Mouse (Mus musculus) layer of hippocampus, adult 9-10 months (tissue): ENCODE results near the gene Art2b.
A peak's percentile ranks its signal among the peaks of the same experiment; 100 is the strongest.
"Not testable (repeated sequence)": the region's sequence is repeated elsewhere in the genome, so short reads cannot be mapped to it uniquely, and the experiment has no call there.

Experiments
- DNase-seq: peaks from one replicate; pipeline ENCODE4 v3.0.0; 2022; ENCODE audit warnings: low spot score

The Art2b gene

DNA sequence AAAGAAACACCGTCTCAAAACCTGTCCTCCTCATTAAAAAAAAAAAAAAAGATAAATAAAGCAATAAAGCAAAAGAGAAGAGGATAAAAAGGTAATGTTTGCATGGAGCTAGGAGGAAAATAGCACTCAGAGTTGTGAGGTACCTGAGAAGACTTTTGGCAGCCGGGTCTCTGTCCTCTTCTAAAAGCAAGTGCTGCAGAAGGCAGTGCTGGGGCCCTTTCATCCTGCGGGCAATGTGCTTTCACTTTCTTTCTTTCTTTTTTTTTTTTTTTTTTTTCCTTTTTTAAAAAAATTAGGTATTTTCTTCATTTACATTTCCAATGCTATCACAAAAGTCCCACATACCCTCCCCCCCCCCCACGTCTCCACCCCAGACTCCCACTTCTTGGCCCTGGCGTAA lies at the start of gene Art2b:
Gene Art2b, minus strand, starts transcription at position 193 of the 400 bp plus-strand sequence.
- DNase-seq, result no peak

DNA sequence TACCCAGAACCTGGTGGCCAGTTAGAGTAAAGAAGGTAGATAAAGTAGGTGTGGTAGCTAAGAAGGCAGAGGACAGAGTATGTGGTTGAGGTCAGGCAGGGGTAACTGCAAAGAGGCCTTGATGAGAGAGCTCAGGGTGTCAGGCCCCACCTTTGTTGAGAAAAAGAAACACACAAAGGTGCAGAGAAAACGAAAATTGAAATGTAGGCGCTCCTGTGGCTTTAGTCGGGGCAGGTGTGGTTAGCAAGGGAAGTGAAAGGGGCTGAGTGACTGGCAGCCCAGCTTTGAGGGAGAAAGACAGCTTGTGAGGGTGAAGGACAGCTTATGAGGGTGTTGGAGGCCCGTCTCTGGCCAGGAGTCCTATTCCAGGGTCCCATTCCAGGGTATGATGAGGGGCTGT lies 49.1 kb upstream of the Art2b start:
- no peak for DNase-seq

DNA sequence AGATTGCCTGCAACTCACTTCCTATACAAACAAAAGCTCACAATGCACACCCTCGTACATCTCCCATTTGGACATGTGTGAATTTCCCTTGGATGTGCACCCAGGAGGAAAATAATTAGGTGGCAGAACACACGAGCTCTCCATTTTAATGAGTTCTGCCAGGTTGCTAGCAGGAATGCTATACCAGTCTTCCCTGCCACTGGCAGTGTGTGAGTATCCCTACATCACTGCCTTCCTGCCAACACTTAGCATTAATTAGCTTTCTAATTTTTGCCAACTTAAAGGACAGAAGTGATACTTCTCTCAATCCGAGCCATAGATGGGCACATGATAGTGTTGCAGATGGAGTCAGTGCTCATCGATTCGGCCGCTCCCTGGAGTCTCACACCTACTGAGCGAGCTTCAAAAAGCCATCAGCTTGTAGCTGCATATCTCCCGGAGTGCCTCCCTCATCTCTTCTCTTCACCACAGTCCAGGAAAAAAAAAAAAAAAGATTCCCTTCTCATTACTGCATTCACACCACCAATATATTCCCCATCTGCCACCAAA lies 48.3 kb upstream of the Art2b start:
- DNase-seq, result no peak

DNA sequence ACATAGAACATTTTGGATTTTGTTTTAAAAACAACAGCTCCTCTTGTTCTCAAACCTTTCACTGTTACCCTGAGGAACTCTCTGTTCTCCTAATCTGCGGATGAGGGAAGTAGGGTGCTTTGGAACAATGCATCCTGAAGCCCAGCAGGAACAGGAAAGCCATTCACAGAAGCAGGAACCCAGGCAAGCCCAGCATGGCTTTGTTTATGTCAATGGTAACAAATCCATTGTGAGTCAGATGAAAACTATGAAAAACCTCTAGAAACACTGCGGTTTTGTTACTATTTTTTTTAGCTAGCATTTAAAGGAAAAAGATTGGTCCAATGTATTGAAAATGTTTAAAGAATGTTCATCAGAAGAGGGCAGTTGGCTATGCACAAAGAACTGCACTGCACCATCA lies 43.1 kb upstream of the Art2b start:
- no peak for DNase-seq

DNA sequence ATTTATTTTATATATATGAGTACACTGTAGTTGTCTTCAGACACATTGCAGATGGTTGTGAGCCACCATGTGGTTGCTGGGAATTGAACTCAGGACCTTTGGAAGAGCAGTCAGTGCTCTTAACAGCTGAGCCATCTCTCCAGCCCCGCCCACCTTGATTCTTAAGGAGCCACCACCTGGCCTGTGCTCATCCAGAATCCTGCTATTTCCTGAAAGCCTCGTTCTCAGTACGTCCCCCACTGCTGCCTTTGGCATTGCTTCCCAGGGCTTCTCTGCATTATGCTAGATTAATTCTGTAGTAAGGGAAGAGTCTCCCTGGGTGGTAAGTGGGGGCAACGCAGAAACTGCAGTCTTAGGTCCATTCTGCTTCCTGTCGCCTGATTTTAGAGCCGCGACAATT lies 41.8 kb upstream of the Art2b start:
- not testable (repeated sequence) for DNase-seq

DNA sequence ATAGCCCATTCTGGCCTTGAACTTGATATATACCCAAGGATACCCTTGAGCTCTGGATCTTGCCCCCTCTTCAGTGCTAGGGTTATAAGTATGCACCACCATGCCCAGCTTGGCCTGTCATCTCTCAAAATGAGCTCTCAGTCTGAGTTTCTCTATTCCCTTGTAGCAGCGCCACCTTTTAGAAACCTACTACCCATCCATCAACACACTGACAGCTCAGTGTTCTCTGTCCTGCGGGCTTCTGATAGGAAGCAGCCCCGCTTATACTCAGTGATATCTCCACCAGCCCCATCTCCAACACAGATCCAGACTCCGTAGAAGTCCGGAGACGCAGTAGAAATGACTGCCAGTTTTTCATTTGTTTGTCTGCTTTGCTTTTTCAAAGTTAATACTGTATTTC lies 38.9 kb upstream of the Art2b start:
- DNase-seq, result no peak

DNA sequence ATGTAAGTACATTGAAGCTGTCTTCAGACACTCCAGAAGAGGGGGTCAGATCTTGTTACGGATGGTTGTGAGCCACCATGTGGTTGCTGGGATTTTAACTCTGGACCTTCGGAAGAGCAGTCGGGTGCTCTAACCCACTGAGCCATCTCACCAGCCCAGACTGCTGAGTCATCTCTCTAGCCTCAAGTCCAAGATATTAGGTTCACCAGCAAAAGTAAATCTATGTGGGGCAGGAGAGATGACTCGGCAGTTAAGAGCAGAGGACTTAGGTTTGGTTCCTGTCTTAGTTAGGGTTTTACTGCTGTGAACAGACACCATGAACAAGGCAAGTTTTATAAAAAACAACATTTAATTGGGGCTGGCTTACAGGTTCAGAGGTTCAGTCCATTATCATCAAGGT lies 36.5 kb upstream of the Art2b start:
- DNase-seq, result not testable (repeated sequence)

DNA sequence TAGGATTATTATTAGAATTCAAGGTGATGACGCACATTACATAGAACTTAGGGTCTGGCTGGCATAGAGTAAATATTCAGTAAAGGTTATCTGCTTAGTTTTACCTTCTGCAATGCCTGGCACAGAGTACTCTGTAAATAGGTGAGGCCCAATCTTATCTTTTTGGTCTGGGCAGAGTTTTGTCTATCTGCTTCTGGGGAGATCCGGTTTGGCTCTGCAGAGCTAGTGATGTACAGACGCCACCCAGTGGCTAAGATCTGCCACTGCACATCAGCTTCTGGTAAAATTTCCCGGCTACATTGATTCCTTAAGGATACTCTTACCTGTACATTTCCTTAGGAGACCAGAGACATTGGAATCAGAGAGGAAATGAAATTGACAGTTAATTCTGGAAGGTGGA lies 35.0 kb upstream of the Art2b start:
- DNase-seq, result peak; percentile 71

DNA sequence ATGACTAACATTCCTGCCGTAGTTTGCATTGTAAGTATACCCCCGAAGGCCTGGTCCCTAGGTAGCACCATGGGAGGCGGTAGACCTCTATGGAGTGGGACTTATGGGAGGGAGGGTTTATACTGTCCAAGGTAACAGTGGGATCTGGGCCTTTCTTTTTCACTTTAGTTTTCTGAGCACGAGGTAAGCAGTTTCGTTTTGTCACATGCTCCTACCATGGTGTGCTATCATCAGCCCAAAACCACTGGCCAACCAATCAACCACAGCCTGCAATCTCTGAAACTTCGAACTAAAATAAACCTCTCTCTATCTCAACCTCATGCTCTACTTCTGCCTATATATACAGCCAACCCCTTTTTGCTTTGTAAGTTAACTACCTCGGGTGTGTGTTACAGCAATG lies 32.9 kb upstream of the Art2b start:
- DNase-seq, result no peak

DNA sequence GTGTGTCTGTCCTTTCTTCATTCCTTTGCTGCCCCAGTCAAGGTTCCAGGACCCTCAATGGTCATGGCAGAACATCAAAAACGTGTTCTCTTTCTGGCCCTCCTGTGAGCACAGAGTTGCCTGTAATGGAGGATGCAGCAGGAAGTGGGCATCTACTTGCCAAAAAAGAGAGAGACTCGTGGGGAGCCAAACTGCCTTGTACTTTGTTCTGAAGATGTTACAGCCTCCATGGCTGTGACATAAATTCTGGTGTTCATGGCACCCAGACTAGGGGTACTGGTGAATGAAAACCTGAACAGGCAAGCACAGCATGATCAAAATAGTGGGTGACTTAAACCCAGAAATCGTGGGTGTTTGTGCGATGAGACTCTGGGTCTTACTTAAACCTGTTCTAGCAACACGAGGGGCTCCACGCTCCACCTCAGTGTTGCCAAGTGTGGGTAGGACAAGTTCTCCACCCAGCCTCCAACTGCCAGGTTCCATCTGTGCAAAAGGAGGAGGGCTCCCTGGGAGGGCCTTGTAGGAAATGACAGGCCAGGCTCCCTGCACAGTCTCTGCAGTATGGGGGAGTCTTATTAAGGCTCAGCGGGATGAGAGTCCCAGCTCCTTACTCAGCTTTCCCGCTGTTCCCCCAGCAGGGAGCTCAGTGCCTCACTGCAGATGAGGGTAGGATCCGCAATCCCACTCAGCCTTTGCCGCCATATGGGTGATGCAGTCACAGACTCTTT lies 32.2 kb upstream of the Art2b start:
- DNase-seq, result peak; percentile 39

DNA sequence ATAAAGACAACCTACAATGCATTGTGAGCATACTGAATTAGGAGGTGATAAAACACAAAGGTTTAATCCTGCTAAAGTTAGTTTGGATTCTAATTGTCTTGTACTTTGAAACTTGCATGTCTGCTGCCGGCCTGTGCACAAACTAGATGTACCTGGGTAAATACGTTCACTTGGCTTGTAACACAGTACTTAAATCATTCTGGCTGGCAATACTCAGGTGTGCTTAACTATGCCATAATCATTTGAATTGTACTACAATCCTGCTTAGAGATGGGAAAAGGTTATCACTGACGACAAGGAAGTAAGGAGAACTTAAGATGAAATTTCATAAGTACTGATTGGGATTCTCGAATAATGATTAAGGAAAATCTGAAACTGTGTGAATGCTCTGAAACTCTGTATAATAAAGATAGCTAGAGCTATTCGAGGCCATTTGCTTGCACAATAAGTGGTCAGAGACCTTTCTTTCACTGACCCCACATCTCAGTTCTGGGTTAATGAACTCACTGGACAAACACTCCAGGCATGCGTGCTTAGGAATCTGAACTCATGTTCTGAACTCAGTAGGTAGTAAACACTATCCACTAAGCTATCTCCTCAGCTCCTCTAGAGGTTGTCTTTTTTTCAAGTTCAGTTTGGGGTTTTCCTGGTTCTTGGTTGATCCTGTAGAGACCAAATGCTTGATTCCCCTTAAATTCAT lies 30.9 kb upstream of the Art2b start:
- no peak for DNase-seq

DNA sequence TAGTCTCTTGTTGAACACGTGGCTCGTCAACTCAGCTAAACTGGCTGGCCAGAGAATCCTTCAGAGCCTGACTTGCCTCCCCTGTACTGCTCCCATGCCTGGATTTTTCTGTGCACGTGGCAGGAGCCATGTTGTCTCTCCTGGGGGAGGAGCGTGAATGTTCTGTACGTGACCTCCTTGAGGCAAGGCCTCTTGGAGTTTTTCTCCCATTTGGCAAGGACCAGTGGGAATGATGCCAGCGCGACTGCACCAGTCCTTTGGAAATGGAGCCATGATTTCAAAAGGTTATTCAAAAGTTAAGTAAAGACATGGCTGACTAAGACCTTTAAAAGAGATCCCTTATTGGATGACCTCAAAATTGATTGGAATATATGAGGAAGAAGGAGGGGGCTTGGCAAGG lies 30.0 kb upstream of the Art2b start:
- DNase-seq, result no peak

DNA sequence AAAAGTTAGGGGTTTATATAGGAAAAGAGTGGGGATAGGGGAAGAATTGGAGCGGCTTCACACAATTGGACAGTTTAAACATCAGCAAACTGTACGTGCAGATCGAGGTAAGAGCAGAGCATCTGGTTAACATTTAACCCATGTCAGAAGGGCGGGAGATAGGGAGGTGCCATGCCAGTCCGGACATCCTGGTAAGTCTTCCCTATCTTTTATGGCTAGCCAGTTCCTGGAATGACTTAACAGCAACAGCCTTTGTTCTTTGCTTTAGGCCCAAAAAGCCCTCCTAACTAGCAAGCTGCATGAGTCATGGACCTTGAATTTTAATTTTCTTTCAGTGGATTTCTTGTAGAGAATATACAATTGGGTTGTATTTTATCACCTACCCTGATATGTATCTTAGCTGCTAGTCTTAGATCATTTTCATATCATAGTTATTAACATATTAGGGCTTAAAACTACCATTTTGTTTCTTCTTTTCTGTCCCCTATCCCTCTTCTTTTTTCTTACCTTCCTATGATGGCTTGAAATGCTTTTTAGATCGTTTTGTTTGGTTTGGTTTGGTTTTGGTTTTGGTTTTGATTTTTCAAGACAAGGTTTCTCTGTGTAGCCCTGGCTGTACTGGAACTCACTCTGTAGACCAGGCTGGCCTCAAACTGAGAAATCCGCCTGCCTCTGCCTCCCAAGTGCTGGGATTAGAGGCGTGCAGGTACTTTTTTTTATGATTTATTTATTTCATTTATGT lies 27.6 kb upstream of the Art2b start:
- not testable (repeated sequence) for DNase-seq

DNA sequence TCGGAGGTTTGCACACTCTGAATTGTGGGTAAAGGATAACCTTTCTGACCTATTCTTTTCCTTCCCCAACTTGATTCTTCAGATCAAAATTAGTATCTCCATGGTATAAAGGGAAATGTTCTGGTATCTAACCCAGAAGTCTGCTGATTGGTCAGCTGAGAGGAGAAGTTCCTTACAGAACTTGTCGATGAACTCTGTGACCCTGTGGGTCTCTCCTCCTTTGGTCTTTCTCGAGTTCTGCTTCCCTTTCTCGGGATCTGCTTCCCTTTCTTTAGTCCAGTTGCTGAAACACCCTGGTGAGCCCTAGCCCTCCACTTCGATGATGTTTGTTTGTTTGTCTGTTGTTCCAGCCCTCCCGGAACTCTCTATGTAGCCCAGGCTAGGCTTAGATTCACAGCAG lies 22.4 kb upstream of the Art2b start:
- DNase-seq, result no peak

DNA sequence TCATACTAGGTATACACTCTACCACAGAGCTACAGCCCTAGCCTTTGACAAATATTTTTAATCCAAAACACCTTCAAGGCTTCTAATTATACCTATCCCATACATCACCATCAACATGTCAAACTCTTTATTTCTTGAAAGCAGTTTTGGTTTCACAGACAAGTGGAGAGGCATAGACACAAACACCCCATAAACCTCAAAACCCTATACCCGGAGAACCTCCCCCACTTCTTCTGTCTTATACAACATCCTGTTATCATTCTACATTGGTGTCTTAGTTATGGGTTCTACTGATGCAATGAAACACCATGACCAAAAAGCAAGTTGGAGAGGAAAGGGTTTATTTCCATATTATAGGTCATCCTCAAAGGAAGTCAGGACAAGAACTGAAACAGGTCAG lies 15.0 kb upstream of the Art2b start:
- no peak for DNase-seq

DNA sequence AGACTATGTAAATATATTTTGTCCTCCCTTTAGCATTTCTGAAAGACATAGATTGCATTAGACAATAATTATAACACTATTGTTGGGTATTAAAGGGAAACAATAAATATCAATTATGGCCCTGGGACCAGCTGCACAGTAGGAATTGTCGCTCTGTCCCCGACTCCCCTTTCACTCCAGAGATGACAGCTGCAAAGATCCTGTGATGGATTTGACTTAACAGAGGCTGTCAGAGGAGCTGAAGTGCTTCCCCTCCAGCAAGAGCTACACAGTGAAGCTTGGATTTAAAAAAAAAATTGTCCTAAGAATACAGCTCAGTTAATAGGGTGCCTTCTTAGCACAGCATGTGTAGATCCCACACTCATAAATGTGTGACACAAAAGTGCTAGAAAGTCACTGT lies 13.1 kb upstream of the Art2b start:
- DNase-seq, result no peak

DNA sequence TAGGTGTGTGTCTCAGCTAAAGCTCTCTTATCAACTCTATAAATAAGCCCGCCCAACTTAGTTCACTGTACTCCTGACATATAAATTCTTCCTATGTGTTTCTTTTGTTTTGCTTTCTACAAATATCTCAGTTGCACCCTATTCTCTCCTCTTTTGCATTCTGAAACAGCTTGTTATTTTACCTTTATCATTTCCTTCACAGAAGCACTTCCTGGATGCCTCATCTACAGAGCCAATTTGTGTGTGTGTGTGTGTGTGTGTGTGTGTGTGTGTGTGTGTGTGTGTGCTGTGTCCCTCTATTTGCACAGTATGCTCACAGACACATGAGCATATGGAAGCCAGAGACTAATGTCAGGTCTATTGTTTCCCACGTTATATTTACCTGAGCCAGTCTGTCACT lies 9.6 kb upstream of the Art2b start:
- DNase-seq, result no peak

DNA sequence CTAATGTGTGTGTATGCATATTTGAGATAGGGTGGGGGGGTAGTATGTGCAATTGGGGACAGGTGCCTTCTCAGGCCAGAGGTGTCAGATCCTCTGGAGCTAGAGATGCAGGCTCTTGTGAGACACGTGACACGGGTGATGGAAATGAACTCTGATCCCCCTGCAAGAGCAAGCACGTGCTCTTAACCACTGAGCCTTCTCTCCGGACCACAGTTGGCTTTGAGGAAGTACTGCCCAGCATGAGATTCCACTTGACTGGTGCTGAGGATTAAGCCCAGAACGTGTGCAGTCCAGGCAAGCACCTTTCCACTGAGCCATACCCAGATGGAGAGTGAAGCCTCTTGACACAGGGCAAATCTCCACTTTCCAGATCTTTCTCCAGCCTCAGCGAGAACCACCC lies 1.1 kb downstream of the Art2b start:
- DNase-seq, result not testable (repeated sequence)

DNA sequence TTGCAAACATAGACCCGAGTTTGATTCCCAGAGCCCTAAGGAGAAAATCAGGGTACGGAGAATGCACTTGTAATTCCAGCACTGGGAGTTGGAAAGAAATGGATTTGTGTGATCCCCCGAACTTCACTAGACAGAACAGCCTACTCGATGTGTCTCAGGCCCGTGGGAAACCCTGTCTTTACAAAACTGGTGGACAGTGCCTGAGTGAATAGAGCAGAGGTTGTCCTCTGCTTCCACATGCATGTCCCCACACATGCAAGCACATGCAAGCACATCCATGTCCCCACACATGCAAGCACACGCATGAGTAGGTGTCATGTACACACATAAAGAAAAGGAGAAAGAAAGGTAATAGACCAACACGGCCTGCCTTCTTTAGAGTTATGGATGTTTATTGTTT lies 3.4 kb downstream of the Art2b start:
- no peak for DNase-seq

DNA sequence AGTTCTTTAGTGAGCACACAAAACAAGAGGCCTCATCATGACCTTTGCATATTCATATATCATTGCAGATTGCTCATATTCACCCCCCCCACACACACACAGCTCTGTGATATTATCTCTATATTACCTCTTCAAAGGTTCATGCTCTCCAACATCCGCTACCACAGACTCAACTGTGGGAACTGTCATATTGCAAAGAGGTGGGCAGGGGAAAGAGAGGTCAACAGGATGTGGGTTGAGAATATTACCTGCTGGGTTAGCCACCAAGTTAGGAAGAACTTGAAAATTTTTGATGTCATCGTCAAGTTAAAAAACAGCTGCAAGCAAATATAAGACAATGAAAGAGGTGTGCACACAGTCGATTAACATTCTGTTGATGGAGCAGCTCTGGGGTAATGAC lies 4.5 kb downstream of the Art2b start:
- DNase-seq, result not testable (repeated sequence)

DNA sequence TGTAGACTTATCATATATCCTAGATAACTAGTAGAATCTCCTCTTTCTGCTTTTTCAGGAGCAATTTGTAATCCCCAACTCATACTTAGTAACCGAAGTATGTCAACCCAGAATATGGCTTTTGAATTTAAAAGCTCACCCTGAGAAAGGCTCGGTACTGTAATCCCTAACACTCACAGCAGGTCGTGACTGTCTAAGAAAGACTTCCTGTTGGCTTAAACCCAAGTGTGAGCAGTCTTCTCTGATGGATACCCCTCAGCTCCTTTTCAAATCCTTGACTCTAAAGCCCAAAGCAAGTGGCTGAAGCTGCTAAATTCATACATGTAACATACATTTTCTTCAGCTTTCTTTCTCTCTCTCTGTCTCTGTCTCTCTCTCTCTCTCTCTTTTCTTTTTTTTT lies 11.0 kb downstream of the Art2b start:
- no peak for DNase-seq

DNA sequence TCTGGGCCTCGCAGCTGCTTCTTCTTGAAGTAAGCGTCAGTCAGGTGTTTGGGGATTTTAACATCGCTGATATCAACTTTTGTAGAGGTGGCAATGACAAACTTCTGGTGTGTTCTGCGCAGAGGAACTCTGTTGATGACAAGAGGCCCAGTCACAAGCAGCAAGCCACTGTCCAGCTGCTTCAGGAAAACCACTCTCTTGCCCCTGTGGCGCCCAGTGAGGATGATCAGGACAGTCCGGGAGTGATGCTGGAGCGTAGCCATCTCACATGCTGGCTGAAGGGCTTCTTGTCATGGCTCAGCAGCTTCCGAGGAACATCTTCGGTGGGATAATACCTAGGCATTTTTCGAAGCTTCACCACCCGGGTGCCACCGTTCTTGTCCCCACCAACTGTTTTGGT lies 11.8 kb downstream of the Art2b start:
- DNase-seq, result not testable (repeated sequence)

DNA sequence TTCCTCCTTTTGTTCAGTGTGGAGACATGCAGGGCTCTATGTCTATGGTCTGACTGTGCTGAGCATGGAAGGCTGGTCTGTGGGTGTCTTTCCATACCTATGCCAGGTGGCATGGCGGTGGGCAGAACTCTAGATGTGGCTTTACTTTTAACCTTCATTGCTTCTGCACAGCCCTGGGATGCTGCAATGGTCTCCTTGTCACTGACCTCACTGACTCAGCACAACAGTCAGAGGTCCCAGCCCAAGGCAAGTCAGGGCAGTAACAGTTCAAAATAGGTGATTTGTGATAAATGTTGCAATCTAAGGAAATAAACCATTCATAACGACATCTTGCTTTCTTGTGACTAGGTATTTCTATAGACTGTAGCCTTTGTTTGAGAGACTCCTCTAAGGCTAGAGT lies 21.3 kb downstream of the Art2b start:
- no peak for DNase-seq
